Mouse (Mus musculus) kidney, adult 11 months (tissue): ENCODE results near the gene Tex45.
A peak's percentile ranks its signal among the peaks of the same experiment; 100 is the strongest.

Source experiments
- DNase-seq: peaks from one replicate; pipeline ENCODE4 v3.0.0; 2022

Tex45 gene

GRCm38 (mm10) chr8:3492901-3493844 is 22.5 kb downstream of the Tex45 start, which contains the start of gene Zfp358:
Gene Zfp358 (plus strand): TSS chr8:3493138.
- DNase-seq, result peak; percentile 58

- DNase-seq, result no peak
These were observed 23.2 kb downstream of the Tex45 start for GRCm38 (mm10) chr8:3493845-3494208.

- DNase-seq, result no peak
These were observed 25.1 kb downstream of the Tex45 start for GRCm38 (mm10) chr8:3495578-3496427.

DNA sequence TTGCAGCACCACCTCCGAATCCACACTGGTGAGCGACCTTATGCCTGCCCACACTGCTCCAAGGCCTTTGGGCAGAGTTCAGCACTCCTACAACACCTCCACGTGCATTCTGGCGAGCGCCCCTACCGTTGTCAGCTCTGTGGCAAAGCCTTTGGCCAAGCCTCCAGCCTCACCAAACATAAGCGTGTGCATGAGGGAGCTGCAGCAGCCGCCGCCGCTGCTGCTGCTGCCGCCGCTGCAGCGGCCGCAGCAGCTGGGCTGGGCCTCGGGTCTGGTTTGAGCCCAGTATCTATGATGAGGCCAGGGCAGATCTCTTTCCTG is 25.7 kb downstream of the Tex45 start:
- DNase-seq, result no peak

DNA sequence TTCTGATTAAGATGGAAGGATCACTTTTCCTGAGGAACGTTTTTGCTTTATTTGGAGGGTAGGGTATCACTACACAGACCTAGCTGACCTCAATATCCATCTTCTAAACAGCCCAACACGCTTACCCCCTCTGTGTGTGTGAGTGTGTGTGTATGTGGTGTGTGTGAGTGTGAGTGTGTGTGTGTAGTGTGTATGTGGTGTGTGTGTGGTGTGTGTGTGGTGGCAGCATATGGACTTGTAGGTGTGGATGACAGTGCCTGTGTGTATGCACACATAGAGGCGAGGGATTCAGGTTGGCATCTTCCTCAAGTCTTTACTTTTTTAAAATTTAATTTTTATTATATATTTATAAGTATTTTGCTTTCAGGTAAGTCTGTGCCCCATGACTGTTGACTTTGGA is 27.9 kb downstream of the Tex45 start:
- no peak for DNase-seq

GRCm38 (mm10) chr8:3499751-3500150 is 29.1 kb downstream of the Tex45 start:
- DNase-seq, result no peak

DNA sequence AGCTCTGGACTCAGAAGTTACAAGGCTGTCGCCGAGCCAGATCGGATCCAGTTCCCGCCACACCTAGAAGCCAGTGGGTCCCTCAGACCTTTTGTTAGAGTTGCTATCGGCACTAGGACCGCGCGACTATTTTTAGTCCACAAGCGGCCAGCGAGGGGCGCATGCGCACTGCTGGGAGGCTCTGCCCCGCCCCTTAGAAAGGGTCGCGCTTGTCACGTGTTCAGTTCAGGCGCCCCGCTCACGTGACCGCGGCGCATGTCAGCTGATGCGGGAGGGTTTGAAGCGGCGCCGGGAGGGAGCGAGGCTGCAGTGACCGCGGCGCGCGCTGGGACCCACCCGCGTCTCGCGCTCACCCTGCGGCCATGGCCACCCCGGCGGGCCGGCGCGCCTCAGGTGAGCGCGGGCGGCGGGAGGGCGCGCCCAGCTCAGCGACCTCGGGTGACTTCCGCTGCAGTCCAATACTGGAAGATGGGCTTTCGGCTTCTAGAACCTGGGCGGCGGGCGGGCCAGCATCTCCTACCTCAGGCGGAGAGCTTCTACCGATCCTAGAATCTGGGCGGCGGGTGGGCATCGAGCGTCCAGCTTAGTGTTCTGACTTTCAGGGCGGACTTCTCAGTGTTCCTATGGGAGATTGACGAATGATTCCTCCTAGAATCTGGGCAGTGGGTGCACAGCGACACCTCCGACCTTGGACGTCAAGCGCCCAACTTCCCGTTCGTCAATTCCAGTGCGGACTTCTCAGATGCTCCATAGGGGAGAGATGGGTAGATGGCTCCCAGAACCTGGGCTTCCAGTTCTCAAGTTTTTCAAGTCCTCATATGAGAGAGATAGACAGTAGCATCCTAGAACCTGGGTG is 29.8 kb downstream of the Tex45 start, which contains the start of gene Mcoln1:
Gene Mcoln1, plus strand, starts transcription at position 223 of the 856 bp plus-strand sequence.
- DNase-seq, result peak; percentile 98

- no peak for DNase-seq
These were observed 31.6 kb downstream of the Tex45 start for GRCm38 (mm10) chr8:3502217-3502616.

GRCm38 (mm10) chr8:3507979-3508754 is 37.5 kb downstream of the Tex45 start:
- DNase-seq, result peak; percentile 46

- peak; percentile 29 for DNase-seq
These were observed 44.1 kb downstream of the Tex45 start for GRCm38 (mm10) chr8:3514681-3515247.

DNA sequence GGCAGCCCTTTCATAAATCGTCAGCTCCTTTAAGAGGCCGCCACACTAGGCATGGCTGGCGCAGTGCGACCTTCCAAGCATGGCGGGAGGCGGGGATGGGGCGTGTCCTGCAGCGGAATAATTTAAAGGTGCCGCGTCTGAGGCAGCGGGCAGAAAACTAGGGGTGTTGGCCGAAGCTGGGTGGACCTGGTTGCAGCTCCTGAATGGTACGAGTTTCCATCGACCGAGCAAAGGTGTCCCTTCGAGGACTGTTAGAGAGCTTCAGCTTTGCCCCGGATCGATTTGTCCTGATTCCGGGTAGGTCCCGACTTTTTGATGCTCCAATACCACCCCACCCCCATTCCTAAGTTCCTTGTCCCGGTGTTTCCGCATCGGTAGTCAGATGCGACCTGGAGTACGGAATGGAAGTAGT is 44.6 kb downstream of the Tex45 start, which contains the start of gene Pnpla6:
Gene Pnpla6, plus strand, starts transcription at position 125 of the 412 bp plus-strand sequence.
- peak; percentile 90 for DNase-seq

- peak; percentile 70 for DNase-seq
These were observed 45.2 kb downstream of the Tex45 start for GRCm38 (mm10) chr8:3515771-3516417.

DNA sequence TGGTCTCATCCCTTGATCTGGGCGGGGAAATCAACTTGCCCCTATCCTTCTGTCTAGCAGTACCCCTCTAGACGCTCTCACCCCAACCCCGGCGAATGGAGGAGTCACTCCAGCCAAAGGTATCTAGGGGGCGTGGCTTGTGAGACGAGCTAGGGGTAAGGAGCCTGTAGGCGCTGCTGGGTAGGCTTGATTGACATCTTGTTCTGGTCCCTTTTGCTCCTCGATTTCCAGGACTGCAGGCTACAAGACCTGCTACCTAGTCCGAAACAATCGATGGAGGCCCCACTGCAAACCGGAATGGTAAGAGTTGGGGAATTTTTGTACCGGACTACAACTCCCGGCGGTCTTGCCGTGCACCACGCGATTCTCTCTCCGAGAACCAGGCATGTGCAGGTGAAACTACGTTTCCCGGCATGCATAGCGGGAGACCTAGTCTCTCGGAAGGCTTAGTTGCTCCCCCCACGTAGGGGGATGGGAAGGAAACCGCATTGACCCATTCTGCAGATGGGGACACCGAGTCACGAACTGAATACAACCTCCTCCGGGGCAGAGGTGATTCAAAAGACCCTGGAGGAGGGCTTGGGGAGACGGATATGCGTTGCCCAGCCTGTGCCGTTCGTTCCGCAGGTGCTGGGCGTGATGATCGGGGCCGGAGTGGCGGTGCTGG is 45.9 kb downstream of the Tex45 start:
- DNase-seq, result peak; percentile 96

DNA sequence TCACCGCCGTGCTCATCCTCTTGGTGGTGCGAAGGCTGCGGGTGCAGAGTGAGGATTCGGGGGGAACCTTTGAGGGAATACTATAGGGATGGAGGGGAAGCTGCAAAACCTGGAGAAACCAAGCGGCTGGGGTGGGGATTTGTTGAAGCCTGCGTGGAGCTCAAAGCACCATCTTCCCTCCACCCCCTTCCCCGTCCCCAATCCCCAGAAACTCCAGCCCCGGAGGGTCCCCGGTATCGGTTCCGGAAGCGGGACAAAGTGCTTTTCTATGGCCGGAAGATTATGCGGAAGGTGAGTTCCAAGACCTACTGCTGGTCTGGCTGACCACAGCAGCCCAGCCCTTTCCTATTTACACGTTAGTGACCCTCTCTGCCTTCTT is 46.4 kb downstream of the Tex45 start:
- no peak for DNase-seq

DNA sequence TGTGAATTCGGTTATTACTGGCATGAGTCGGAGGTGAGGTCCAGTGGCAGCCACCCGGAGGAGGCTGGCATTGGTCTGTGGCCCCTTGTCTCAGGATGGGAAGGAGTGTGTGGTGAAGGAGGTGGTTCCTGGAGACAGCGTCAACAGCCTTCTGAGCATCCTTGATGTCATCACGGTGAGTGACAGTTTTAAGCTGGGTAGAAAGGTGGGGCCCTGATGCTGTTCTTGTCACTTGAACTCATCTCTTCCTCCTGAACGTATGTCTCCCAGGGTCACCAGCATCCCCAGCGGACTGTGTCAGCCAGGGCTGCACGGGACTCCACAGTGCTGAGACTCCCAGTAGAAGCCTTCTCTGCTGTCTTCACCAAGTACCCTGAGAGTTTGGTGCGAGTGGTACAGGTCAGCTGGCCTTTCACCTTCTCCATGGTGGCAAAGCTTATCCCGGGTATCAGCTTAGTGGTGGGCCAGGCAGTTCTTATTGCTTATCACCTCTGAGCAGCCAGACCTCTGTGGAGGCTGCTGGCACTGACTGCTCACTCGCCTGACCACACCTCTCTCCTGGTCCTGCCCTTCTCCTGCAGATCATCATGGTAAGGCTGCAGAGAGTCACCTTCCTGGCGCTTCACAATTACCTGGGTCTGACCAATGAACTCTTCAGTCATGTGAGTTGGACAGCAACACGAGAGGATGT is 51.5 kb downstream of the Tex45 start:
- no peak for DNase-seq

DNA sequence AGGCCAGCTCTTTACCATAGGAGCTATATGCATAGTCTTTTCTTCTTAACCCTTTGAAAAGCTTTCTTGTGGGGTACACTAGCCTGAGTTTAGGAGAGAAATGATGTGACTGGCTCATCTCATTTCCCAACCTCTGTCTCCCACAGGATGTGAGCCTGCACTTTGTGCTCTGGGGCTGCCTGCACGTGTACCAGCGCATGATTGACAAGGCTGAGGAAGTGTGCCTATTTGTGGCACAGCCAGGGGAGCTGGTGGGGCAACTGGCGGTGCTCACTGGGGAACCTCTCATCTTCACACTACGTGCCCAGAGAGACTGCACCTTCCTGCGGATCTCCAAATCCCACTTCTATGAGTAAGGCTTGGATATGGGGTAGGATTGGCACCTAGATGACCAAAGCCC is 60.2 kb downstream of the Tex45 start:
- DNase-seq, result no peak

DNA sequence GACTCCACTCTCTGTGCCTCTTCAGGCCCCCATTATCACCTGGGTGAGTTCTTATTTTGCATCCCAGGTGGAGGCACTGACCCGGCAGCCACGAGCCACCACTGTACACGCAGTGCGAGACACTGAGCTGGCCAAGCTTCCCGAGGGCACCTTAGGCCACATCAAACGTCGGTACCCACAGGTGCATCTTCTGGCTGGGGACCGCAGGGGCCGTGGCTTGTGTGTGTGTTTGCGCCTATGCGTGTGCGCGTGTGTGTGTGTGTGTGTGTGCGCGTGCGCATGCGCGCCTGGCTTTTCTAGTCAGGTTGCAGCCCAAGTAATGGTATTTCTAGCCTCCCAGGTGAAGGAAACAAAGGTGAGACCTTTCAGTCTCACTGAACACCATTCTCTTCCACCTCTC is 61.3 kb downstream of the Tex45 start:
- no peak for DNase-seq

DNA sequence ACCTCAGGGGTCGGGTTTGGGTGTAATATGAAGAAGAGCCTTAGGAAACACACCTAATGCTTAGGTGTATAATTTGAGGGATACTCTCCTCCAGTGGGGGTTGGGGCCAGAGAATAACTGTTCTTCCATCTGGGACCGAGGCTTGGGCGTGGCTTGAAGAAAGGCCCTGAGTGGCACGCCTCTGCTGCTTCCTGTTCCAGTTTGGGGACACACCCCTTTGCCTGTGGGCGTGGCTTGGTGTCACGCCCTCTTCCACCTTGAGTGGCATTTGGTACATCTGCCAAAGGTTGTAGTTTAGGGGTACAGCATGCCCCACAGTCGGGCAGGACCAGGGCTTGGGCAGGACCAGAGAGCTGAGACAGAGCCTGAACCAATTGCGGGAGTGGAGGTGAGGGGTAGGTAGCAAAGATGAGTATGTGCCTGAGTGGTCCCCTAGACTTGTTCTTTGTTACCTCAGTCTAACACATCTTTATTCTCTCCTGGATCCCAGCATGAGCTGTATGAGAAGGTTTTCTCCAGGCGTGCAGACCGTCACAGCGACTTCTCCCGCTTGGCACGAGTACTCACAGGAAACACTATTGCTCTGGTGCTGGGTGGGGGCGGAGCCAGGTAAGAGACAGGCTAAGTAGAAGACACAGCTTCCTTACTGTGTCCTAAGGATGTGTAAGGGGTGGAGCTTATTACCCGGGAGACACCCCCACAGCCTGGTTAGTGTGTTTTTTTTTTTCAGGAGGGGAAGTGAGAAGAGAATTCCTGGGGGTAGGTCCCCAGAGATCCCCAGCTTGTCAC is 65.6 kb downstream of the Tex45 start:
- no peak for DNase-seq
